Mouse (Mus musculus): Measurements from ENCODE around the gene Hnrnpf. TPM values are rescaled to one million over a fixed set of nuclear protein-coding genes. Genes with fewer than 3 reads are reported as not detected.

Hnrnpf gene
- polyA plus RNA-seq, 1 experiment from 2014 or later, result 393 TPM

GRCm38 (mm10) chr6:117901510-117902402, 1.6 kb downstream of the Hnrnpf start:
- no peak for TF ChIP-seq CTCF (IDR thresholded peaks at IDR 0.05)
- no peak for TF ChIP-seq EP300 (IDR thresholded peaks at IDR 0.05)
- 62% methylated on average over 9 of the region's 9 CpGs for WGBS
- Histone ChIP-seq H3K4me1 (ENCODE audit: insufficient read depth, low read depth, low read length) (no peaks in the 10 kb centered on the region), H3K36me3 (ENCODE audit: insufficient read depth, low read length) (no peaks in the 10 kb centered on the region), H3K27ac (ENCODE audit: low read length) (no peak overlapping the region), H3K4me3 (ENCODE audit: low read depth, low read length) (no peak overlapping the region), H3K27me3 (replicated peaks; ENCODE audit: insufficient read depth, low read length) (no peaks in the 10 kb centered on the region), H3K9me3 (ENCODE audit: low read length) (no peaks in the 10 kb centered on the region), H3K9ac (replicated peaks; ENCODE audit: low read depth) (no peak overlapping the region), H3K4me2 (replicated peaks; ENCODE audit: low read depth, low read length) (no peak overlapping the region)
- DNase-seq (ENCODE audit: low spot score) (no peak), ATAC-seq (no peak)

GRCm38 (mm10) chr6:117902556-117902955, 2.4 kb downstream of the Hnrnpf start:
- H3K9me3 ChIP-seq (ENCODE audit: low read length), result no peaks in the 10 kb centered on the region
- H3K27me3 ChIP-seq (replicated peaks; ENCODE audit: insufficient read depth, low read length), result no peaks in the 10 kb centered on the region
- no peak overlapping the region for H3K27ac ChIP-seq (ENCODE audit: low read length)
- WGBS, result 75% methylated on average over 4 of the region's 4 CpGs
- TF ChIP-seq EP300 (IDR thresholded peaks at IDR 0.05) (no peak), CTCF (IDR thresholded peaks at IDR 0.05) (no peak)
- no peak overlapping the region for H3K4me3 ChIP-seq (ENCODE audit: low read depth, low read length)
- no peak for DNase-seq (ENCODE audit: low spot score)
- ATAC-seq, result no peak
- H3K4me1 ChIP-seq (ENCODE audit: insufficient read depth, low read depth, low read length), result no peaks in the 10 kb centered on the region
- no peaks in the 10 kb centered on the region for H3K36me3 ChIP-seq (ENCODE audit: insufficient read depth, low read length)
- no peak overlapping the region for H3K4me2 ChIP-seq (replicated peaks; ENCODE audit: low read depth, low read length)
- no peak overlapping the region for H3K9ac ChIP-seq (replicated peaks; ENCODE audit: low read depth)

GRCm38 (mm10) chr6:117903836-117904235, 3.7 kb downstream of the Hnrnpf start:
- Histone ChIP-seq H3K27ac (ENCODE audit: low read length) (no peak overlapping the region), H3K9me3 (ENCODE audit: low read length) (no peaks in the 10 kb centered on the region), H3K36me3 (ENCODE audit: insufficient read depth, low read length) (no peaks in the 10 kb centered on the region), H3K4me2 (replicated peaks; ENCODE audit: low read depth, low read length) (no peak overlapping the region), H3K4me3 (ENCODE audit: low read depth, low read length) (no peak overlapping the region), H3K9ac (replicated peaks; ENCODE audit: low read depth) (no peak overlapping the region), H3K4me1 (ENCODE audit: insufficient read depth, low read depth, low read length) (peaks cover 1% of the 10 kb centered on the region; the same call in 1 of the 2 replicates), H3K27me3 (replicated peaks; ENCODE audit: insufficient read depth, low read length) (no peaks in the 10 kb centered on the region)
- no peak for TF ChIP-seq CTCF (IDR thresholded peaks at IDR 0.05)
- TF ChIP-seq EP300 (IDR thresholded peaks at IDR 0.05), result no peak
- DNase-seq (ENCODE audit: low spot score) (no peak), ATAC-seq (no peak)
- WGBS, result 86% methylated on average over 3 of the region's 3 CpGs

GRCm38 (mm10) chr6:117905260-117905930, 5.3 kb downstream of the Hnrnpf start:
- Histone ChIP-seq H3K9ac (replicated peaks; ENCODE audit: low read depth) (no peak overlapping the region), H3K4me2 (replicated peaks; ENCODE audit: low read depth, low read length) (peak overlapping the region; percentile 95), H3K36me3 (ENCODE audit: insufficient read depth, low read length) (no peaks in the 10 kb centered on the region), H3K27ac (ENCODE audit: low read length) (peak overlapping the region; percentile 86), H3K27me3 (replicated peaks; ENCODE audit: insufficient read depth, low read length) (no peaks in the 10 kb centered on the region), H3K9me3 (ENCODE audit: low read length) (no peaks in the 10 kb centered on the region), H3K4me3 (ENCODE audit: low read depth, low read length) (peak overlapping the region; percentile 97; the same call in 1 of the 2 replicates), H3K4me1 (ENCODE audit: insufficient read depth, low read depth, low read length) (peaks cover 12% of the 10 kb centered on the region; the same call in 1 of the 2 replicates)
- WGBS, result 19% methylated on average over 4 of the region's 4 CpGs
- TF ChIP-seq EP300 (IDR thresholded peaks at IDR 0.05) (no peak), CTCF (IDR thresholded peaks at IDR 0.05) (no peak)
- ATAC-seq (no peak), DNase-seq (ENCODE audit: low spot score) (no peak)

GRCm38 (mm10) chr6:117906015-117906531, 5.9 kb downstream of the Hnrnpf start:
- WGBS, result 0% methylated on average over 25 of the region's 25 CpGs
- Histone ChIP-seq H3K9me3 (ENCODE audit: low read length) (no peaks in the 10 kb centered on the region), H3K27me3 (replicated peaks; ENCODE audit: insufficient read depth, low read length) (no peaks in the 10 kb centered on the region), H3K27ac (ENCODE audit: low read length) (peak overlapping the region; percentile 86), H3K4me1 (ENCODE audit: insufficient read depth, low read depth, low read length) (peaks cover 12% of the 10 kb centered on the region; the same call in 1 of the 2 replicates), H3K36me3 (ENCODE audit: insufficient read depth, low read length) (no peaks in the 10 kb centered on the region), H3K4me3 (ENCODE audit: low read depth, low read length) (peak overlapping the region; percentile 97), H3K9ac (replicated peaks; ENCODE audit: low read depth) (peak overlapping the region; percentile 53), H3K4me2 (replicated peaks; ENCODE audit: low read depth, low read length) (peak overlapping the region; percentile 95)
- peak; percentile 1; the same call in 1 of the 2 replicates for ATAC-seq
- no peak for TF ChIP-seq EP300 (IDR thresholded peaks at IDR 0.05)
- no peak for TF ChIP-seq CTCF (IDR thresholded peaks at IDR 0.05)
- DNase-seq (ENCODE audit: low spot score), result peak; percentile 30

Data from lung, postnatal 0 days (tissue).